Mouse (Mus musculus) adrenal gland, postnatal 25 days (tissue): Measurements from ENCODE around the gene Triobp. TPM values are rescaled to one million over a fixed set of nuclear protein-coding genes. Genes with fewer than 3 reads are reported as not detected.
A peak's percentile ranks its signal among the peaks of the same experiment; 100 is the strongest.

Experiments
- DNase-seq: peaks from one replicate; pipeline ENCODE4 v3.0.0; 2021; ENCODE audit warnings: mixed read lengths
- total RNA-seq: library from RNA; stranded (reverse); gene quantifications from 2 replicates; pipeline ENCODE4 v1.2.3, GENCODE M21; 2021

Triobp gene
- total RNA-seq, 1 experiment from 2014 or later = 114 TPM

DNA sequence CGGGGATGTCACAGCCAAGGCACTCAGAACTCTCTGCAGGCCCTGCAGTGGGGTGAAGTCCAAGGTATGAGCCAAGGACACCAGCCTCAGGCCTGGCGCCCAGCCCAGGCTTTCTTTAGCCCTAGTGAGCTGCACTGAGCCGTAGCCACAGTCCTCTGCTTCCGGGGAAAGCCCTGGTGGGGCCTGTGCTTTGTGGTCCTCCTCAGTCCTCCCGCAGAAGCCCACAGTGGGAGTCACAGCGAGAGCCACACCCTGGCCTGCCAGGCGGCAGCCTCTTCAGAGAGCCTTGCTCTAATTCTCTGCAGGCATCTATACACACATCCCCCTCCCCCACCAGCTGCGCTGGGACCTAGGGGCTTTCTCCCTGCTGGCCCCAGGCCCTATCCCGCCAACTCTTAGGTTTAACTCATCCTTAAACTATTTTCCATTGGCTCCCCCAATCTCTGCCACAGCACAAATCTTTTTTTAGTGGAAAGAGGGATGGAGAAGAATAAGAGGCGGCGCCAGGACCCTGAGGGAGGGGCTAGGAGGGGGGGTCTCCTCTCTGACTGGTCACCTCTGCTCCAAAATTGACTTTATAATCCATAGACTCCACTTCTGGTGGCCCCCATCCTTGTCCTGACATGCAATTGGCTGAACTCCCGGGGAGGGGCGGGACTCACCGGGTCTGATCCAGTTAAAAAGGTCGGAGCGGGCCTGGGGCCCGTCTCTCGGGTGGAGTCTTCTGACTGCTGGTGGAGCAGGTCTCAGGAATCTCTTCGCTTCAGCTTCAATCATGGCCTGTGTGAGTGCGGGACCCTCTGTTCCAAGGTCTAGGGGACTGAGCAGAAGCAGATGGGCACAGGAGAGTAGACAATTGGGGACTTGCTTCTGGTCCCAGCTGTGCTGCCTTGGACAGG, 21.3 kb upstream of the Triobp start, which contains the start of gene Lgals1:
Lgals1 (plus strand) TSS at position 705 of the 899 bp plus-strand sequence.
- peak; percentile 90 for DNase-seq

DNA sequence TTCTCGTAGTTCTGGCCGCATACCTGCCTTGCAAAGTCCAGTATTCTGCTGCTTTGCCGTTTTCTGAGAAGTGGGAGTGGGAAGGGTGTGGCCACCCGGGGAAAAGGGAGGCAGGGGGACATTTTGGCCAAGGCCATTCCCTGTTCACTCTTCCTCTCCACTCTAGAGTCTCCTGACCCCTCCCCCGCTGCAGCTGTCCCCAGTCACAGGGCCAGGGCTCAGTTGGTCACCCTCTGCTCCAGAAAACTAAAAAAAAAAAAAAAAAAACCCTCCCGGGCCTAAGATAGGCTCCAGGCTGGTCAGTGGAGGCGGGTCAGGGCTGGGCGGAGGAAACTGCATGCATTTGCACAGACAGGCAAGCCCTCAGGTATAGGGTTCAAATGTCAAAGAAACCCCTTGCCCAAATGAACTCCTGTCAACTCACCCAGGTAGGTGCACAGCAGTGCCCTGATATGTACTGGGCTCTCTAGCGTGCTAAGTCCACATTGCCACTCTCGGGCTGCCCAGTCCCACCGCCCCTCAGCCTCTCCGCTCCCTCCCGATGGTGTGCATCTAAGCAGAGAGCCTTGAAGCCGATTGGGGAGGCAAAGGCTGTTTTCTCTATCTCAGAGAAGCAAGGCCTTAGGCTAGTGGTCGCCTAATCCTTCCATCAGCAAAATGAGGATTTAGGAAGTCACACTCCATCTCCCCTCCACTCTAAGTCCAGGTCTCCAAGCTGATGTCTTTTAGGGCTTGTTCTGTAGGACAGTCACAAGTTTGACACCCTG, 20.3 kb upstream of the Triobp start:
- DNase-seq = peak; percentile 51

DNA sequence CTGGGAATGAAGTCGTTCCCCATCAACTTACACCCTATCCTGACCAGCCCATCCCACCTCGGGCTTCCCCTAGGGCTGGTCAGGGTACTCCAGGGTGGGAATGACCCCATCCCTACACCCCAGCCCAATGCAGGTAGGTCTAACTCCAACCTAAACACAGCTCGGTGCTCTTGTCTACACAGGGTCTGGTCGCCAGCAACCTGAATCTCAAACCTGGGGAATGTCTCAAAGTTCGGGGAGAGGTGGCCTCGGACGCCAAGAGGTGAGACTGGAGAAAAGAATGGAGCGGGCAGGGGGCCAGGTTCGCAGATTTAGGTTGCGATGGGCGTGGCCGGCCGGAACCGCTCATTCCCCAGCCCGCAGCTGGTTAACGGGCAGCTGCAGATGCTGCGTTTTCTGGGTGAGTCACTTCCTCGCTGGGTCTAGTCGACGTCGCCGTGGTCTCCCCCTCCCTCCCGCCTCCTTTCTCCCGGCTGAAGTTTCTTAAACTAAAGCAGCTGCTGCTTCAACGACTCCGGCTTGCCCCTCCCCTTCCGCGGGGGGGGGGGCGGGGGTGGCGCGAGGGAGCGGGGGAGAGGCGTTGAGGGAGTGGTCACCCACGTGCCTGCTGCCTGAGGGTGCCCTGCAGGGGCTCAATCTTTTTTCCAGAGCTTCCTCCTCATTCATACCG, 19.6 kb upstream of the Triobp start:
- DNase-seq = peak; percentile 74

DNA sequence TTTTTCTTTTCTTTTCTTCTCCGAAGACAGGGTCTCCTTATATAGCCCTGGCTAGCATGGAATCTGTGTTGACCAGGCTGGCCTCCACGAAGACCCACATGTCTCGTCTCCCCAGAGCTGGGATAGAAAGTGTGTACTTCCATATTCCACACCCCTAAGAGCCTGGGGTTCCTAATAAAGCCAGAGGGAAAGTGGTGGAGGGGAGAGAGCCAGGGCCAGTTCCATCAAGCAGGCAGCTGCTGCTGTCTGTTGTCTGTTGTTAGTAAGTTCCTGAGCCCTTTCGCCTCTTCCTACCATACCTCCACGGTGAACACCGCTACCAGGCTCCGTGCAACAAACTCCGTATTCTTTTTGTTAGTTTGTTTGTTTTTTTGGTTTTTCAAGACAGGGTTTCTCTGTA, 19.0 kb upstream of the Triobp start:
- DNase-seq = no peak

DNA sequence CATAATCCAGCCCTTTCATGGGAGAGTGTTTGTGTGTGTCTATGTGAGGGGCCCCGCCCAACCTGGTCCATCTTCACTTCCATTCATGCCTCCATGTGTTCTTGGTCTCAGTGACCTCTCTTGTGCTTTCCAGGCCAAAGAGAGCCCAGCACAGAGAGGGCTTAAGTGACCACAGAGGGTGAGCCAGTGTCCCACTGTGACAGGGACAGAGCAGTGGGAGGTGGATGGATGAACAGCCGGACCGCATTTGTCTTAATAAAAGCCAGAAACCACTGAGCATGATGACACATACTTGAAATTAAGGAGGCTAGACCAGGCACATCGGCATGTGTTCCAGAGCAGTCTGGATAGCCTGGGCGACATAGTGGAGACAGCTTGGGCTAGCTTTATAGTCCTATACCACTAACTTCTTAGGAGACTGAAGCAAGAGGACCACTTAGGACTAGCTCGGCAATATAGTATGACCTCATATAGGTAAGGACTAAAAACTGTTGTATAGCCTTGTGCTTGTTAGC, 17.3 kb upstream of the Triobp start:
- no peak for DNase-seq

DNA sequence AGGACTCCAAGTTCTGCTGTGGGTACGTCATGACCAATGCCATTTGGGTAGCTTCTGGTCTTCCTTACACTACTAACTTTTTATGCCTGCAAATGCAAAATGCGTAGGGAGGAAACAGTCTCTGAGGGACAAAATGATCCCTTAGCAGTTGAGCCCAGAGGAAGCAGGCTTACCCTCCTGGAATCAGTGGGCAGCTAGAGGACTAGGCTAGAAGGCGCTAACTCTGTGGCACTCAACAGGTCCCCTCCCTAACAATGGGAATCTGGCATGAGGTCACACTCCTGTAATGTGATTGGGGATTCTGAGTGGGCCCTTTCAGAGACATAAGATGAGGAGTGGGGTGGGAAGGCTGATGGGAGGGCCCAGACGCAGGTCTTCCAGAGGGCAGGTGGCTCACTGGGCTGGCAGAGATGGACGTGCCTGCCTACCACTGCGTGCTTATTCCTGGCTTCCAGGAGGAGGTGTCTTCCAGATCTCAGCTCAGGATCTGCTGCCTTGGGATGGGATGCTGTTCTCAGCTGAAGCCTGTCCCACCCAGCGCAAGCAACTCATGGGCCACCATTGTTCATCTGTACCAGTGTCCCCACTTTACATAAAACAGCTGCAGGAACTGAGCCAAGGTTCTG, 16.6 kb upstream of the Triobp start:
- no peak for DNase-seq

DNA sequence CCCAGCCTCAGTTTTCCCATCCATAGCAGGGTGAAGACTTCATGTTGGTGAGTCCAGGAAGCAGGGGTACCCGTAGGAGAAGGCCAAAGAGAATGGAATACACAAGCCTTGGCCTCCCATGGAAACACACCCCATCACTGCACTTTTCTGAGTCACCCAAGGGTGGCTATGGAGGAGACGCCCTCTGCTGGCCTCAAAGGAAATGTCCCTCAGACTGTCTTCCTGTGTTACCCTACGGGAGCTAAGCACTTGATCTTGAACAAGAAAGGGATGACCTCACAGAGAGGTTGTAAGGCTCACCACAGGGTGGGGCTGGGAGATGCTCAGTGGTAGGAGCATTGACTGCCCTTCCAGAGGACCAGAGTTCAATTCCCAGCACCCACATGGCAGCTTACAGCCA, 15.9 kb upstream of the Triobp start:
- peak; percentile 58 for DNase-seq

DNA sequence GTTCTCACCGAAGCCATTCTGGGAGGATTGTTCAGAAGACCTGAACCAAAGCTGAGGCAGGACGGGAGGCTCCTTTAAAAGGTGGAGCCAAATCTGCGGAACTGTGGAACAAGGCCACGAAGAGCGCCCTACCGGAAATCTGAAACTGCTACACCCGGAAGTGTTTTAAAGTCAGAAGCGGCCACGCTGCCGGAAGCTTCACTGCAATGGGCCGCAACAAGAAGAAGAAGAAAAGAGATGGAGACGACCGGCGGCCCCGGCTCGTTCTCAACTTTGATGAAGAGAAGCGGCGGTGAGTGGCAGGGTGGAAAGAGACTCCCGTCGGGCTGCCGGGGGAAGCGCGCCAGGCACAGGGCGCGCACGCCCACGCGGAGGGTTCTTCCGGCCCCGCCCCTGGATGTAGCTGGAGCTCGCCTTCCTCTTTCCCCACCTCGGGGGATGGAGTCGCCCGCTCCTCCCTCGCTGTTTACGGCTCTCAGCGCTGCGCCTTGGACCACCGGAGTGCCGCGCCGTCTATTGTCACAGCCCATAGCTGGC, 12.7 kb upstream of the Triobp start, which contains the start of gene Nol12:
Nol12 (plus strand) TSS at position 150 of the 537 bp plus-strand sequence.
- peak; percentile 74 for DNase-seq

DNA sequence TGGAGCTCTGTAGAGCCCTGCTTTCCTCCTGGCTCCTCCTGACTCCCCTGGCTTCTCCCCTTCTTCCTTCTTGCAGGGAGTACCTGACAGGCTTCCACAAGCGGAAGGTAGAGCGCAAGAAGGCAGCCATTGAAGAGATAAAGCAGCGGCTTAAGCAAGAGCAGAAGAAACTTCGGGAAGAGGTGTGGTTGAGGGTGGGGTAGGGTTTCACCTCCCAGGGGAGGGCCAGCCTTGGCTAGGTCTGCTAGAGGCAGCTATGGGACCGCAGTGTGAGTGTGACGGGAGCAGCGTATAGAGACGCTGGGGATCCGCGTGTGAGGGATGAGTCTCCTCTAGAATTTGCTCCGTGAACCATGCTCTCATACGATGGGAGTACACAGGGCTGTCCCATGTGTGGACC, 11.1 kb upstream of the Triobp start:
- DNase-seq = no peak

DNA sequence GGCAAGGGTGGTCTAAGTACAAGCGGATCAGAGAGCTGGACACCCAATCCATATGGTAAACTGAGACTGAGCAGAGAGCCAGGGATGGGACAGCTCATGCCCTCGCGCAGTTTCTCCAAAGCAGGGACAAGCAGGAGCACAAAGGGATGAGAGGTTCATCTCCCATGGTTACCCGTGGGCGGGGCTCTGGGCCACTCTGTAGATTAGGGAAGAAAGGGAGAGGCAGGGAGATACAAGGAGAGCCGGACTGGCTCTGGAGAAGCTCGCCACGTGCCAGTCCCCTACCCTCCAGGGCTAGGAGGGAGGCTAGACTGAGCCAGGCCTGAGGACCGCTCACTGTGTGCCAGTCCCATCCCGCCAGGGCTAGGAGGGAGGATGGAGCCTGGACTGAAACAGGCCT, 10.2 kb upstream of the Triobp start:
- DNase-seq = no peak

DNA sequence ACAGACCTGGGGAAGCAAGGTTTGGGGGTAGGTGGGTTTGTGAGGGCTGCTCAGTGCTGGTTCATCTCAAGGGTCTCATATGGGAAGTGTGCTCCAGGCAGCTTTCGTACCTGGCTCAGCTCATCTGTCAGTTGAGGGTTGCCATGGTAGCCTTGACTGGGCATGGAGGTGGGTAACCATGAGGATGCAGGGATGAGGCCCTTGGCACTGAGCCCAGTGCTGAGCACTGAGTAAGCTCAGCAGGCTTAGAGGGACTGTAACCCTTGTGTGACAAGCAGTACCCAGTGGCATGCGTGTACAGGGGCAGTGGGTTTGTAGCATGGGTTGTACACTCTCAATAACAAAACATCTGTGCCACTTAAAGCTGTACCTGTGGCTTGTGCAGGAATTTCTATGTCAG, 9.6 kb upstream of the Triobp start:
- no peak for DNase-seq

DNA sequence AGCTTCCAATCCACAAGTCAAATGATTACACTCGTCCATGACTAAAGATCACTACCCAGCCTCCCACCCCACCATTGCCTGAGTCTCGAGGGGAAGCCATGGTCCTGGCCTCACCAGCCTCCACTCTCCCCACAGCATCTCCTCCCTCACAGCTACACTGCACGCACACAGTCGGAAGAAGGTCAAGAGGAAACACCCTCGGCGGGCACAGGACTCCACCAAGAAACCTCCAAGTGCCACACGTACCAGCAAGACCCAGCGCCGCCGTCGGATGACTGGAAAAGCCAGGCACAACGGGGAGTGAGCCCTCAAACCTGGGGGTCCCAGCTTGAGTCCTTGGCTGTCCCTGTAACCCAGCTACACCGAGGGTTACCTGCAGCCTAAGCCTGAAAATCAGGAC, 7.2 kb upstream of the Triobp start:
- no peak for DNase-seq

DNA sequence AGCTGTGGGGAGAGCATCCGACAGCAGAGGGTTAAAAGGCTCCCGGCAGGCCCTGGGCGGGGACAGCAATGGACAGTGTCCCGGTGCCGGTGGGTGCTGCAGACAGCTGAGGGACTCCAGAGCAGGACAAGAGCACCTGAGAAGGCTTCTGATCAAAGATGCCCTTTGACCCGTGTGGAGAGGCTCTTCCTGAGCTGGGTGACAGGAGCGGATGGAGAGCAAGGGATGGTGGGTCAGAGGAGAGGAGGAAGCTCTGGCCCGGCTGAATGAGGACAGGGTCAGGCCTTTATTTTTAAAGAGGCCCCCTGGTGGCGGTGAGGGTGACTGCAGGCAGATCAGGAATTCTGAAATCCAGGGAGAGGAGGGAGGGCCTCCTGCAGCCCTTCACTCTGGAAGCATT, 4.9 kb upstream of the Triobp start:
- DNase-seq = peak; percentile 80

DNA sequence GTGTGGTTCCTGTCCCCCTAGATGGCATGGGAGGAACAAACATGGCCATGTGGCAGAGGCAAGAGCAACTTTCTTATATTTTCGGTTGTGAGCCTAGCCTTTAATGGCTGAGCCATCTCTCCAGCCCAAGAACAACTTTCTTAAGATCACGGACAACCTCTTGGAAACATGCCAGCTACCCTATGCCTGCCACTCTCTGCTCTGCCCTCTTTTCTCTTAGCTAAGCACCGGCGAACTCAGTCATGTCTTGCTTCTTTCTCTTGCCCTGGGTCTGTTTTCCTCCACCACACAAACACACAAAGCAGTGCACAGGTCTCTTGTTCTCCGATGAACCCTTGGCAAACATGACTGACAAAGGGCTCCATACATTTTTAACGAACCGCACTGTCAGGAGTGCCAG, 1.3 kb upstream of the Triobp start:
- DNase-seq = no peak

DNA sequence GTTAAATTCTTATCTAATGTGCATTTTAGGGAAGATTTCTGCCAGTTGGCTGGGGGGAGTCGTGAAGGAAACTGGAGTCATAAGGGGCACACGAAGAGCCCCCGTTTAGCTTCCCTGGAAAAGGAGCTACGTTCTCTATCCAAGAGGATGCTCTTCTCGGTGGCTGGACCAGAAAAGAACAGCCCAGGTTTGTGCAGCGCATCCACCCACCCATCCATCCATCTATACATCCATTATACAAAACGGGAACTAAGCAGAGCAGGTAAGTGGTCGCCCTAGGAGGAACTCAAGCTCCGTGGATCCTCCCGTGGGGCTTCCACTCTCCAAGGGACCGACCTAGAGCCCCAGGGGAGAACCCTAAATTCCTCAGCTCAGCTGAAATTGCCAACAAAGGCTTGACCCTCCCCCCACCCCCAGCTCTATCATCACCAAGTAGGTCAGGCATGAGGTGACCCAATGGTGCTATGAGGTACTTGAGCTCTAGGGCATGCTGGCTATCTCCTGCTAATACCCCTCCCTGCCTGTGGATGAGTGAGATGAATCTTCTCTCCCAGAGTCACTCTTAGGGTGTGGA, 715 bp downstream of the Triobp start:
- no peak for DNase-seq

DNA sequence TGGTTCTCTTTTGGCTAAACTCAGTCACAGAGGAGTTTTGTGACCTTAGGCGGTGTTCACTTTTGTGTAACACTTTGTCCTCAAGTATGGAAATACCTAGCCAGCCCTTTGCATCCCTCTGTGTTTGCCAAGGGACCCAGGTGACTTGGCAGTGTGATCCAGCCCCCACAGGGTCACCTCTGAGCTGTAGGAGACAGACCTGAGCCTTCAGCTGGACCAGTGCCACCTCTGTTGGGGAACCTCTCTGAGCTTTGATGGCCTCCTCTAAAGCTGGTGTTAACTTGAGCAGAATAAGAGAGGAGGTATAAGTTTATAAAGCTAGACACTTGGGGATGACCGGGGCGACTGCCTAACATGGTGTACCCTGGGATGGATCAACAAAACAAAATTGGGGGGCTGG, 1.4 kb downstream of the Triobp start:
- no peak for DNase-seq

DNA sequence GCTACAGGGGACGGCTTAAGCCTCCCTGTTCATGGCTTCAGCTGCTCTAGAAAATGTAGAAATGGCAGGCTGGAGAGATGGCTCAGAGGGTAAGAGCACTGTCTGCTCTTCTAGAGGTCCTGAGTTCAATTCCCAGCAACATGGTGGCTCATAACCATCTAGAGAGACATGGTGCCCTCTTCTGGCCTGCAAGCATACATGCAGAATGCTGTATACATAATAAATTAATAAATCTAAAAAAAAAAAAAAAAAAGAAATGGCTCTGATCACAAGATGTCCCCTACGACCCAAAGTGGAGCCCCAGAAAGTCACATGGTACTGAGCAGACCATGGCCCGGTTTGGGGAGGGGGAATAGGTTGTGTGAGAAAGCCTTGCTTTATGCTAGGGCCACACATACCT, 8.1 kb downstream of the Triobp start:
- DNase-seq = no peak

DNA sequence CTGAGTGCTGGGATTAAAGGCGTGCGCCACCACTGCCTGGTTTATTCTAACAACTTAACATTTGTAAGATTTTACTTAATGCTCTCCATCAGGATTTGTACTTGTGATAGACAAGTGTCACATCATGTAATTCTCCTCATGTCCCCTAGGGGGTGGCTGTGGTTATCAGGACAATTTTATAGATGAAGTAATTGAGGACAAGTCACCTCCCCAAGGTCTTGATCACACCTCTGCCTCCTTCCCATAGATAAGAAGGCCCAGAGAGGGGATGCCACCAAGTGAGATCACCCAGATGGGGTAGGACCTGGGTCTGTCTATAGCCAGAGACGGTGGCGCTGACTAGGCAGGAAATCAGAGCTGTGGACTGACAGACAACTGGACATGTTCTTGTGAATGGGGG, 8.8 kb downstream of the Triobp start:
- no peak for DNase-seq

DNA sequence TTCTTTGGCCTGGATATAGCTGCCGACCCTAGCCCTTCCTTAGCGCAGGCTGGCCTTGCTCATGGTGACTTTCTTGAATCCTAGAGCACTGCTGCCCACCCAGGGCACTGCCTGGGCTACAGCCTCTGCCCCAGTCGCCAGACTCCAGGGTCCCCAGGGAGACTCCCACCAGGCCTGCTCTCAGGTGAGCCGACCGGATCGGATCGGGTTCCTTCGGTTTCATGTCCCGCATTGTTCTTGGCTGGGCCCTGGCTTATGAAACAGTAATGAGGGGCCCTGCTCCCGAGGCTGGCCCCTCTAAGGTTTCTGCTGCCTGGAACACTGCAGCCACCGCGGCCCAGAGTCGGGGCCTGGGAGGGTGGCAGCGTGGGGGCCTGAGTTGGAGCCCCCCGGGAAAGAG, 9.5 kb downstream of the Triobp start:
- no peak for DNase-seq

DNA sequence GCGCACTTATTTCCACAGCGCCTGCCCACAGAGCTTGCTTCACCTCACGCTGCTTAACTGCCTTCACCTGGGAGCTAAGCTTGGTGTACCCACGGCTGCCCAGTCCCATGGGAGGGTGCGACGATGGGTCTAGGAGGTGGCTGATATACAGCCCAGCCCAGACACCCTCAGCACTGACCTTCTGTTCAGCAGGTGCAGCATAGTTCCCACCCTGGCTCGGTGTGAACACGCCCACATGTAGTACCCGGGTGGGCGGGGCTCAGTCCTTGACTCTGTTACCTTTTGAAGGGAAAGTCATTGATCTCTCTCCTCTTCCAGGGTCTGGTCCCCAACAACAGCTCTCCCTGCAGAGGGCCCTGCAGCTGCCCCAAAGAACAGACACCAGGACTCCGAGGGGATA, 12.0 kb downstream of the Triobp start:
- no peak for DNase-seq

DNA sequence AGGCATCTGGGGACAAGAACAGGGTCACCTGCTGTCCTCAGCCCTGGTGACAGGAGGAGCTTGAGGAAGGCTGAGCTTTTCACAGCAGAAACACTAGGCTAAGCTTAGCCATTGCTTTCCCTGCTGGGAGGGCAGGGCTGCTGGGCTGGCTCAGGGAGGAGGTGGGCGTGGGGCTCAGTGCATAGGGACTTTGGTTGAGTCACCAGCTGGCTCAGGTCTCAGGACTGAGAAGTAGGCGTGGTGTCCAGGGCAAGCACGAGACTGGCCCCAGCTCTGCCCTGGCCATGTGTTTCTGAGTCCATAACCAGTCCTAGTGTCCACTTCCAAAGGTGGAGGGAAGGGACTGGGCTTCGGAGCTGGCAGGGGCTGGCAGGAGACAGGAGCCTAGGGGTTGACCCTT, 12.6 kb downstream of the Triobp start:
- peak; percentile 74 for DNase-seq

DNA sequence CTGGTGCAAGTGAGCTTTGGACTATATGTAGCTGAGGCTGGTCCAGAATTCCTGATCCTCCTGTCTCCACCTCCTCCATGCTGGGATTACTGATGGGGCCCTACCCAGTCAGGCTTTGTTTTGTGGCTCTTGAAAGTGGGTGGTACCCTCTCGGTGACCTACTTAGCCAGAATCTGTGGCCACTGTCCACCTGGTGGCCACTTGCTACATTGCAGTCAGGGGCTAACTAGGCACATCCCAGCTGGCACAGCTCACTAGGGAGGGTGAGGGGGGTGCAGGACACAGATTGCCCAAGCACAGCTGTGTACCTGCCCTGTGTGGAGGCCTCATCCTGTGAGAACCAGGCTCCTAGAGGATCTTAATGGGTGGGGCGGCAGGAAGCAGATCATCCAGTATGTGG, 15.4 kb downstream of the Triobp start:
- peak; percentile 70 for DNase-seq
